Mouse (Mus musculus) heart, adult 2 months (tissue): ENCODE data around the gene Dtx3l. TPM values are rescaled to one million over a fixed set of nuclear protein-coding genes. Genes with fewer than 3 reads are reported as not detected.

Experiments
- DNase-seq, 2 experiments: peaks; one replicate each; pipeline ENCODE4 v3.0.0; 2021
- H3K27ac ChIP-seq: fragments of 200-600 bp; 2 replicates; pipeline ENCODE4 v1.8.1; 2022
- H3K27me3 ChIP-seq: fragments of 200-500 bp; 2 replicates; pipeline ENCODE4 v1.6.1; 2012; ENCODE audit warnings: mild to moderate bottlenecking, low read length, inconsistent platforms, mixed read lengths; ENCODE audit not compliant: control insufficient read depth, insufficient read depth
- H3K36me3 ChIP-seq: fragments of 200-500 bp; 2 replicates; pipeline ENCODE4 v1.6.1; 2012; ENCODE audit warnings: low read length, inconsistent platforms; ENCODE audit not compliant: control insufficient read depth, insufficient read depth
- H3K4me1 ChIP-seq: fragments of 200-500 bp; 2 replicates; pipeline ENCODE4 v1.6.1; 2011; ENCODE audit warnings: low read length; ENCODE audit not compliant: control insufficient read depth, insufficient read depth
- H3K4me3 ChIP-seq: fragments of 200-600 bp; 2 replicates; pipeline ENCODE4 v1.8.1; 2022
- H3K79me2 ChIP-seq: fragments of 200-500 bp; replicated peaks from 2 replicates; pipeline ENCODE4 v1.6.1; 2012; ENCODE audit warnings: mild to moderate bottlenecking, inconsistent platforms, low read length, moderate library complexity, mixed read lengths; ENCODE audit not compliant: control insufficient read depth, insufficient read depth
- H3K9ac ChIP-seq: fragments of 200-500 bp; 2 replicates; pipeline ENCODE4 v1.6.1; 2012; ENCODE audit warnings: low read depth, mild to moderate bottlenecking, control low read depth, inconsistent platforms, low read length, mixed read lengths
- CTCF ChIP-seq: fragments of 200-600 bp; IDR thresholded peaks from 2 replicates; pipeline ENCODE4 v1.8.1; 2022; ENCODE audit warnings: antibody characterized with exemption, mild to moderate bottlenecking, moderate library complexity
- EP300 ChIP-seq: fragments of 200-500 bp; IDR thresholded peaks from 2 replicates; pipeline ENCODE4 v1.6.1; 2011; ENCODE audit warnings: low read depth, low read length, control low read depth; ENCODE audit not compliant: insufficient read depth
- POLR2A ChIP-seq: fragments of 200-500 bp; IDR thresholded peaks from 2 replicates; pipeline ENCODE4 v1.6.1; 2011; ENCODE audit warnings: mild to moderate bottlenecking, low read depth, low read length, control low read depth; ENCODE audit not compliant: insufficient read depth
- WGBS: fragments of 180-500 bp; shearing (Covaris S2); methylation state at CpG from one replicate; pipeline ENCODE4 v1.1.7; 2018; 5-methylcytosine and 5-hydroxymethylcytosine counted together
- intact Hi-C: fragments of 180-260 bp; cut with DNase I; formaldehyde crosslinking; loops from one replicate; pipeline ENCODE4 v1.15.1; 2025
- polyA plus RNA-seq: library from polyadenylated mRNA; depleted of rRNA; stranded (reverse); fragments of >200 nt; gene quantifications from 2 replicates; pipeline ENCODE4 v1.2.3, GENCODE M21; 2012
- total RNA-seq, 2 experiments: library from RNA; stranded (reverse); gene quantifications; 2 replicates each; pipeline ENCODE4 v1.2.3; 2021

Dtx3l gene
- total and polyA plus RNA-seq, 3 experiments: 5.9 to 8.9 (median 8.6) TPM

DNA sequence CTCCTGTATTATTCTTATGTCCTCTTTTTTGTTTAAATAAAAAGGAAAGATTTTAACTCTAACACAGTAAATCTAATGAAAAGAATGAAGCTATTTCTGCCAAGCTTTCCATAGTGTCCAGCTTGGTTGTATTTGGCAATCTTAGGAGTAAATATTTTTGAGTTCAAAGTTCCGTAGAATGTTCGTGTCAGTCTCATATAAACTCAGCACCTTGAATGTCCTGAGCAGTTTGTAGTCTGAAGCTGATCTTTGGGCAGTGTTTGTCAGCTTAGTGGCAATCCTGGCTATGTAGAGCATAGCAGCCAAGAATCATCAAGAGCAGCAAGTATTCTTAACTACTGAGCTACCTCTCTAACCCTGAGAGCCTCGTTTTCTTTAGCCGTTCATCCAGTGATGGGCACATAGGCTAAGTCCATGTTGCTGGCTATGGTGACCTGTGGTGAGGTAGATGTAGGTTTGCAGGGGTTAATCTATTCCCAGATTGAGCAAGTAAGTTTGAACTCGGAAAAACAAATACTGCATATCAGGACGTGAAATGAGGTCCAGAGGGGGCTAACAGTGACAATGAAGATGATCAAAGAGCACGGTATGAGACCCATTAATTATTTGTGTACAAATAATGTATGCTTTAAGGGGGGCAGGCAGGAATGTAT lies 15.3 kb downstream of the Dtx3l start:
- Histone ChIP-seq H3K4me3 (no peak overlapping the region), H3K4me1 (no peaks in the 10 kb centered on the region; the same call in 1 of the 2 replicates), H3K36me3 (no peaks in the 10 kb centered on the region; the same call in 1 of the 2 replicates), H3K9ac (no peak overlapping the region), H3K27ac (no peak overlapping the region), H3K27me3 (no peaks in the 10 kb centered on the region), H3K79me2 (no peaks in the 10 kb centered on the region)
- intact Hi-C loops: no loop called here
- TF ChIP-seq POLR2A (no peak), EP300 (no peak), CTCF (no peak)
- no peak for DNase-seq
- WGBS: 78% methylated on average over 7 of the region's 7 CpGs

DNA sequence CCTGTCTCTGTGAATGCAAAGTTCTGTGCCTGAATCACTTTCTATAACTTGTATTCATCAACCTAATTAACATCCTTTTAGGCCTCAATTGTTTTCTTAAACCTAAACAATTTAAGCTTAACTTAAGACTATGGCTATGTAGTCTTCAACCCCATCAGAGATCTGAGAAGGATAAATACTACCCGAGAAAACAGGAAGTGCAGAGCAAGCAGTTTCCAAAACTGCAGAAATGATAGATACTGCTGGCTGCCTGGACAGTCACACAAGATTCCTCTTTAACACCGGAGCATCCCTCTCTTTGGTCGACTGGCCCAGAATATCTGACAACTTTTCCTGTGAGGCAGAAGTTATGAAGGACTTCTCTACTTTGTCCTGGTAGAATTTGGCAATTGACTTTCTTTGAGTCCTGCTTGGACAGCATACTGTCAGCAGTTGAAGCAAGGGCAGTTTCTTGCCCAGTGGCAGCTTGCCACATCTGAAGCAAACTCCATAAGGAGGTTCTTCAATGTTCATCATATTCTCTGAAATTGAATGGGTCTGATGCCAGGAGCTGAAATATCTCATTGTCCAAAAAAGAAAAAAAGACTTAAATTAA lies 16.6 kb downstream of the Dtx3l start:
- Histone ChIP-seq H3K27ac (no peak overlapping the region), H3K79me2 (no peaks in the 10 kb centered on the region), H3K4me1 (no peaks in the 10 kb centered on the region; the same call in 1 of the 2 replicates), H3K4me3 (no peak overlapping the region), H3K36me3 (no peaks in the 10 kb centered on the region), H3K9ac (no peak overlapping the region), H3K27me3 (no peaks in the 10 kb centered on the region)
- DNase-seq: no peak
- intact Hi-C loops: no loop called here
- 55% methylated on average over 3 of the region's 3 CpGs for WGBS
- TF ChIP-seq POLR2A (no peak), EP300 (no peak), CTCF (no peak)

DNA sequence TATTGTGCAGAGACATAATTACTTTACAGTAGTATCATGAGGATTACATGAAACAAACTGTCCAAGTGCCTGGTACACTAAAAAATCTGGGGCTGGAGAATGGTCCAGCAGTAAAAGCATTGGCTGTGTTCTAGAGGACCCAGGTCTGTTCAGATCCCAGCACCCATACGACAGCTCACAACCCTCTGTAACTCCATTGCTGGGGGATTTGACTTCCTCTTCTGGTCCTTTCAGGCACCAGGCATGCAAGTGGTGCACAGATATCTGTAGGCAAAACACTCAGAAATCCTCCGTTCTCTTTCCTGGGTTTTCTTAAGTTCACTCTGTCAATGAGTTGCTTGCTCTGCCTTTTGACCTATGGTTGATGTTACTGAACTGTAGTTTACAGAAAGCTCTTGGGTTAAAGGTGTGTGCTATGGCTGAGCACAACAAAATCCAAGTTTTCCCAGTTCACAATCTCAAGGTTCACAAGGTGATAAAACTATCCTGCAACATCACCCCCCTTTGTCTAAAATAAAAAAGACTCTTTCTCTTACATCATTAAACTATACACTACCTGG lies 17.2 kb downstream of the Dtx3l start:
- Histone ChIP-seq H3K27ac (no peak overlapping the region), H3K36me3 (no peaks in the 10 kb centered on the region), H3K9ac (no peak overlapping the region), H3K79me2 (no peaks in the 10 kb centered on the region), H3K4me3 (no peak overlapping the region), H3K27me3 (no peaks in the 10 kb centered on the region), H3K4me1 (no peaks in the 10 kb centered on the region; the same call in 1 of the 2 replicates)
- TF ChIP-seq POLR2A: no peak
- TF ChIP-seq EP300: no peak
- no peak for TF ChIP-seq CTCF
- DNase-seq: no peak
- intact Hi-C loops: no loop called here
- 72% methylated on average over 2 of the region's 2 CpGs for WGBS

DNA sequence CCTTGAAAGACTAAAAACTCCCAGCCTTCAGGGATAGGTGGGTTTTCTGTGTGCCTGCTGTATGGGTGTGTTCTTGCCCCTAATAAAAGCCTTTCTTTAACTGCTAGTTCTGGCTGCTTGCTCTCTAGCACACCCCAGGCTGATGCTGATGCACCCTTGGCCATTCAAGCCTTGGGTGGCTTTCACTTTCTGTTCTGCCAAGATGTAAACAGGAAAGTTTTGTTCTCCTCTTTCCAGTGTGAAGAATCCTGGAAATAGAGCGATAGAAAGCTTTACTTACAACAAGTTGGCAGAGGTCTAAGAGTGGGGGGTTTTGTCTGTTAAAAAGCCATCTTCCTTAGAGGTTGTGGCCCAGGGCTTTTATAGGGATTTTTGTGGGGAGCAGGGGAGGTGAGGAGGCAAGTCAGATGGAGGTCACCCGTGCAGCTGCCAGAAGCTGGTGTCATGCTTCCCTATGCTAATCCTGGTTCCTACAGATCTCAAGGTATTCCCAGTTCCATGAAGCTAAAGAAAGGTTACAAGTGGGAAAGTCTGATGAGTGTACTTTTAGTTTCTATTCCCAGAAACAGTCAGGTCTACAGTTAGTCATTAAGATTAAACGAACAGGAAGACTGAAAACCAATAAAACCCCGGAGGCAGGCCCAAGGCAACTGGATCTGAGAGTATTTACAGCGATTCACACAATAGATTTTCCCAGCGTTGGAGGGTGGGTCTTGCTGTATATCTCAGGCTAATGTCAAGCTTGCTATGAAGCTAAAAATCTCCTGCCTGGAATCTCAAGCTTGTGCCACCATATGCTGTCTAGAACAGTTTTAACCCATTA lies 20.0 kb downstream of the Dtx3l start:
- DNase-seq: no peak
- Histone ChIP-seq H3K27ac (peak overlapping the region; percentile 6; the same call in 1 of the 2 replicates), H3K4me1 (peaks cover 1% of the 10 kb centered on the region), H3K27me3 (no peaks in the 10 kb centered on the region), H3K9ac (no peak overlapping the region), H3K4me3 (no peak overlapping the region), H3K79me2 (no peaks in the 10 kb centered on the region), H3K36me3 (no peaks in the 10 kb centered on the region)
- 62% methylated on average over 6 of the region's 6 CpGs for WGBS
- TF ChIP-seq CTCF (no peak), EP300 (no peak), POLR2A (no peak)
- intact Hi-C loops: no loop called here

DNA sequence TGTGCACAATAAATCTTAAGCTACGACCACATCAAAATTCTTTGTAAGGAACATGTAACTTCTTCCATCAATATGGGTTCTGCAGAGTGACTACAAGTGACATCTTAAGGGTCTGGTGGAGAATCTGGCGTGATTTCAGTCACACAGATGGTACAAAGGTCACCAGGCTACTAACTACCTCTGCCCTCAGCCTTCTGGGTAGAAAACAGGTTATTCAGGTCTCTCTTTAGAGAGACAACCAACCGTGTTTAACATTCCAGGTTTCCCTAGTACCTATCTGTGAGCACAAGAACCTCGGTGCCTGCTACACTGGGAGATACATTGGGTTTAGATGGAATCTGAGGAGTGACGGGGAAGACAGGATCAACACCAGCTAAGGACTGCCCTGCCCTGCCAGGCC lies 24.6 kb downstream of the Dtx3l start:
- Histone ChIP-seq H3K27me3 (no peaks in the 10 kb centered on the region), H3K4me3 (no peak overlapping the region), H3K36me3 (no peaks in the 10 kb centered on the region), H3K4me1 (peaks cover 1% of the 10 kb centered on the region), H3K79me2 (no peaks in the 10 kb centered on the region), H3K9ac (no peak overlapping the region), H3K27ac (no peak overlapping the region)
- TF ChIP-seq POLR2A (no peak), EP300 (no peak), CTCF (no peak)
- intact Hi-C loops: no loop called here
- 65% methylated on average over 5 of the region's 5 CpGs for WGBS
- no peak for DNase-seq
